Mouse (Mus musculus): ENCODE measurements around the gene Afg1l.

The Afg1l gene

DNA sequence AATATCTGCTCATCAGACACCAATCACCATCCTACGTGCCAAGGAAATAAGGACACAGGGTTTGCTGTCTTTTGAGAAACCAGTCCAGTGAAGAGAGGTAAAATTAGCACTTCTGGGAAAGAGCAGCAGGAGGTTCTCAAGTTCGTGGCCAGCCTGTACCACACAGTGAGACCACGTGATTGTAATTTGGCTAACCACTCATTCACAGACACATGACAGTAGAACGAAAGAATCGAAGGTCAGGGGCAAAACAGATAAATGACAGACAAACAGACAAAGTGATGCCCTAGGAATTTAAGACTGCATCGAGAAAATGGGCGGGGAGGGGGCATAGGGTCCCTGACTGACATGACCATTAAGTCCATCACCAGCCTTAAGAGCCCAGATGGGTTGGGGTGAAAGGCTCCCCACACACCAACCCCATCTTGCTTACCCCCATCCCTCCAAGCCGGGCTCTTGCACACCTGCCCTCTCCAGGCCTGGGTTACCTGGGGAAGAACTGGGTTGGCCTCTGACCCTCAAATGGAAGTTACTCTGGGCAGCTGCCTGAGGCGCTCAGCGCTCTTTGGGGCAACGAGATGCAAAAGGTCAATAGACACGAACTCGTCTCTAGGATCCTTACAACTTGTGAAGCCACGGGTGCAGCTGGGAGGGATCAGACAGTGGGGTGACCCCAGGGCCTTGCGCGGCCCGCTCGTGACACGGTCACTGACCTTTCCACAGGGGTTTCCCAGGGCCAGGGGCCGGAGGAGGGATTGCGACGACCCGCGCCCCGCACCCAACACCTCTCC lies 620 bp downstream of the Afg1l start:
- DNase-seq (ENCODE audit: extremely low read depth, insufficient read length, low spot score), result no peak

DNA sequence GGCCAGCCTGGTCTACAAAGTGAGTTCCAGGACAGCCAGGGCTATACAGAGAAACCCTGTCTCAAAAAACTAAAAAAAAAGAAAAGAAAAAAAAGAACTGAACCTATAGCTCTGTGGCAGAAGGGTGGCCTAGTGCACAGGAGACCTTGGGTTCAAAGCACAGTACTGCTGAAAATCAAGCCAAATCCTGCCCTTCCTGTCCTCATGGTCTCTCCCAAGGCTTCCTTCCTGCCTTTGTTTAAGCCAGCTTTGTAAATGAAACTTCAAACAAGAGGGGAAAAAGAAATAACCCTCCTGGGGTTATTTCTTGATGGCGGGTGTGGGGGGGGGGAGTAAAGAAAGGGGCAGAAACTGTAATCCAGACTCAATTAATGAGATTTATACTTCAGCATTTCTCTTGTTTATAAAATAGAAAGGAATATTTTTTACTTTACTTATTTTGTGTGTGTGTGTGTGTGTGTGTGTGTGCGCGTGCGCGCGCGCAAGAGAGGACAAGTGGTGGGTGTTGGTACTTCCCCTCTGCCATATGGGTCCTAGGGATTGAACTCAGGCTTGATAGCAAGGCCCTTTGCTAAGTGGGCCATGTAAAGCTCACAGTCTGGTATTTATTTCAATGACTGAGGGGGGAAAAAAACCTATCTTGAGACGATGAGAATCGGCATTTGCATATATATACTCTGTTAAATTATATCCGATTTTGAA lies 1.4 kb downstream of the Afg1l start:
- no peak for DNase-seq (ENCODE audit: extremely low read depth, insufficient read length, low spot score)

DNA sequence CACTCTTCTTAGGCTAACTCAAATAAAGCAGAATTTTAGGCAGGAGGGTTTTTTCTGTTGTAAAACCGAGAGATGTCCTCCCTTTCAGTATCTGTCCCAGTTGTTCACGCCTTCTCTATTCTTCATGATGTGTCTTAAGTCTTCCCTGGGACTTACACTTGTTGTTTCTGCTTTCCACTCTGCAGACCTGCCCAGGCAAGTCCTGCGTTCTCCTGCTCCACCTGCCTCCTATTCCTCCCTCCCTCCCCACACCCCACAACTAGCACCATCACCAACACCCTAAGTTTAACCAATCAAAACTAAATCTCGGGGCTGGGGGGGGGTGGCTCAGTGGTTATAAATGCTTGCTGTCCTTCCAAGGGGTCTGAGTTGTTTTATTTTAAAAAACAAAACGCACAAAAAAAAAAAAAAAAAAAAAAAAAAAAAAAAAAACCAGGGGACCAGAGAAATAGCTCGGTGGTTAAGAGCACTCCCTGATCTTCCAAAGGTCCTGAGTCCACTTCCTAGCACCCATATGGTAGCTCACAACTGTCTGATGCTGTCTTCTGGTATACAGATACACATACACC lies 3.3 kb downstream of the Afg1l start:
- DNase-seq (ENCODE audit: extremely low read depth, insufficient read length, low spot score), result no peak

DNA sequence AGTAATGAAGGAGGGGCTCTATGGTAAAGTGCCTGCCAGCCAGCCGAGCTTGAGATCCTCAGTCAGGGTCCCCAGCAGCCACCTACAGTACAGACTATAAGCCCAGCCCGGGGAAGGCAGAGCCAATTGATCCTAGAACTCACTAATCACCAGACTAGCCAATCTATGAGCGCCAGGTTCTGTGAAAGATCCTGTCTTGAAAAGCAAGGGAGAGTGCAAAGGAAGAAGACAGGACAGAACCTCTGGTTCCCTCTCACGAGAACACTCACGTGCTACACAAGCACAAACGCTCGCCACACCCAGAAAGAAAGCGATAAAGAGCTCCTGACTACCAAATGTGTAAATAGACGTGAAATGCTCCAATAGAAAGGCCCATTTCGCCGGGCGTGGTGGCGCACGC lies 13.6 kb downstream of the Afg1l start:
- no peak for DNase-seq (ENCODE audit: extremely low read depth, insufficient read length, low spot score)

DNA sequence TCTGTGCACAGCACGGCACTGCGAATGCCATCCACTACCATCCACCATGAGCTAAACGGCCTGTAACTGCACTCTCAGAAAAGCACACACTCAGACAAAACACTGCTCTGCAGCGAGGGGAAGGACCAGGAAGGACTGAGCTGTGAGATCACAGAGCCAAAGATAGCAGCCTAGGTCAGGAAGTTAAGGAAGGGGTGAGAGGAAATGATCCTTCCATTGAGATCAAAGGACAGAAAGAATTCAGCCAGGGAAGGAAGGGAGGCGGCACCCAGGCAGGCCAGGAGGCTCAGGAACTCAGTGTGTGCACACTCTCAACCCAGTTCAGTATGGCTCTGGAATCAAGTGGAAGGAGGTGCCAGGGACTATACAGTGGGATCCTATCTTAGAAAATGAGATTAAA lies 14.1 kb downstream of the Afg1l start:
- DNase-seq (ENCODE audit: extremely low read depth, insufficient read length, low spot score), result no peak

DNA sequence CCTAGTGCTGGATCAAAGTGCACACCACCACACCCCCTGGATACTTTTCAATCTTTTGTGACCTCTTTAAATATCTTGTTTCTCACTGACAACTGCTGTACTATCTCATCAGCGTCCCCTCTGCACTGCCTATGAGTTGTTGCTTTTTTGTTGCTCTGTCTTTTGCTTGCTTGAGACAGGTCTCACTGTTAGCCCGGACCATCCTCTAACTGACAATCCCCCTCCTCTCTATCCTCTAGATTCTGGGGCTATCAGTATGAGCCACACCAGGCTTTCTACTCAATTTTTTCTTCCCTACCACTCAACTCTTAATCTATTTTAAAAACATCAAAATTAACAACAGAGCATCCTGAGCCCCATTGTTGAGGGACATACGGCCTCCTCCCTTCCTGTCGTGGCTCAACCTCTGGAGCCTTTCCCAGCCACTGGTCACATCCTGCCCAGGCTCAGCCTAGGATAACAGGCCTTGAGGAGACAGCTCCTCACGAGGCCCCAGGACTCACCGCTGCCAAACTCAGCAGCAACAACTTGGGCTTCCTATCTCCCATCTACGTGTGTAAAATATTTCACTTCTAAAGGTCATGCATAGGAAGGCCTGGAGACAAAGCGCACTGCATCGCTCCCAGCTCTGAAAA lies 20.7 kb downstream of the Afg1l start:
- DNase-seq (ENCODE audit: extremely low read depth, insufficient read length, low spot score), result no peak

DNA sequence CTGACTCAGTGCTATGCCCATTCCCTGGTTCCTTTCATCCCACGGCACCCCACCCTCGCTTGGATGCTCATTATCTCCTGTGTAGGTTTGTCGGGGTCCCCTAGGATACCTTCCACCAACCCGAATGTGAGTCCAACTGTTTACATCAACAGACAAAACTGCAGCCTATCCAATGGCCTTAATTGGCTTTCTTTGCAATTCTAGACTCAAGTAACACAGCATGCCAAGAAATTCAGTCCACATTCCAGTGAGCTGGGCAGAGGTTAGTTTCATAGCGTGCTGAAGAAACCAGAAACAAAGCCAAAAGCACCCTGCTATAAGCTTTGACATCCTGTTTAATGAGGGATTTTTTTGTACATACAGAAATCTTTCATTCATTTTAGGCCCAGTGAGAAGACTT lies 22.4 kb downstream of the Afg1l start:
- no peak for DNase-seq (ENCODE audit: extremely low read depth, insufficient read length, low spot score)

DNA sequence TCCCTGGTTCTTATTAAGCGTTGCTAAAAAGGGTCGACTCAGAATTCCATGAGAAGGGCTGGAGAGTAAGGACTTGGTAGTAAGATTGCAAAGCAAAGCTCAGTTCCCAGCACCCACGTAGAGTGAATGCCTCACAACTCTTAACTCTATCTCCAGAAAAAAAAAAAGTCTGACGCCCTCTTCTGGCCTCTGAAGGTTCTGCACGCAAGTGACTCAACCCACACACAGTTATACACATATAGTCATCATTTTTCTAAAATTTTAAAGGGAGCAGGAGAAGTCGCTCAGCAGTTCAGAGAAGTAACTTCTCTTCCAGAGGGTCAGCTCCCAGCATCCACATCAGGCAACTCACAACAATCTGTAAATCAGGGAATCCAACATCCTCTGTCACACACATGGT lies 23.7 kb downstream of the Afg1l start:
- no peak for DNase-seq (ENCODE audit: extremely low read depth, insufficient read length, low spot score)

DNA sequence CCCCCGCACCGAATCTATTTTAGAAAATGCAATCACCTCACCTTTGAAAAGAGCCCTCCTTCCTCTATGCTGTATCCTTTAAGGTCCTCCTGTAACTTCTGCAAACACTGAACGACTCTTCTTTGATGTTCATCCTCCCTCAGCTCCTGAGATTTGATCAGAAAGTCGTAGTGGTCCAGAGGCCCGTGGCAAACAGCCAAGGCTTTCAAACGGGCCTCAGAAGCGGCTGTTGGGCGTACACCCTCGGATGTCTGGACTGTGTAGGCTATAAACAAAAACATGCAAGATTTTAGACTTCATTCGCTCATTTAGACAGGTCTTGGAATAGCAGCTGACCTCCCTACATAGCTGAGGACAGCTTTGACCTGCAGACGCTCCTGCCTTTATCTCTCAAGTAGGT lies 24.1 kb downstream of the Afg1l start:
- DNase-seq (ENCODE audit: extremely low read depth, insufficient read length, low spot score), result no peak

DNA sequence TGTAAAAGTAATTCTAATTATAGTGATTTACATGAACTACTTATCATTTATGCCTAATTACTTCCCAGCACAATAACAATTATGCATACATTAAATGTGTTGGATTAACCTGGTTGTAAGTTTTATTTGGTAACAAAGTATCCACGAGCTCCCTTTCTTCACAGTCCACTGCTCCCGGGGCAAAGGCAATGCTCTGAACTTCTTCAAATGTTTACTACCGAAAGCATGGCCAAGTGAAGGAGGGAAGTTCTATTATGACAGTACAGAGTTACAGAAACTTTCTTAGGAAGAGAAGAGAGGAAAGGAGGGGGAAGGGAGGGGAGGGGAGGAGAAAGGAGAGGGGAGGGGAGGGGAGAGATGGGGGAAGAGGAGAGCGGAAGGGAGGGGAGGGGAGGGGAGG lies 28.7 kb downstream of the Afg1l start:
- DNase-seq (ENCODE audit: extremely low read depth, insufficient read length, low spot score), result no peak

DNA sequence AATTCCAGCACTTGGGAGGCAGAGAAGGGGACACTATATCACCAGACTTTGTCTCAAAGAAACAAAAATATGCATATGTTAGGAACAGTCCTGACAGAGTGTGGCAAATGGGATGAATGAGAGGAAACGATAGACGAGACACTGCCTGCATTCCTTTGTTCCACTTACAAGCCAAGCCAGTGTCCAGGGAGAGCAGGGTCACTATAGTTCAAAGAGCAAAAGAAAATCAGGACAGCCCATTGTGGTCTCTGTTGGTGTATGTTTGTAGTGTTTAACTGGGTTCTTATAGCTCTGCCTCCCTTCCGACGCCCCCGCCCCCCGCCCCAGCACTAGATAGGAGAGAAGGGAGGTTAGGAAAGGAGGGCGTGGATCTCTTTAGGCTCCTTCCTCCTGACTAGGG lies 30.0 kb downstream of the Afg1l start:
- no peak for DNase-seq (ENCODE audit: extremely low read depth, insufficient read length, low spot score)

DNA sequence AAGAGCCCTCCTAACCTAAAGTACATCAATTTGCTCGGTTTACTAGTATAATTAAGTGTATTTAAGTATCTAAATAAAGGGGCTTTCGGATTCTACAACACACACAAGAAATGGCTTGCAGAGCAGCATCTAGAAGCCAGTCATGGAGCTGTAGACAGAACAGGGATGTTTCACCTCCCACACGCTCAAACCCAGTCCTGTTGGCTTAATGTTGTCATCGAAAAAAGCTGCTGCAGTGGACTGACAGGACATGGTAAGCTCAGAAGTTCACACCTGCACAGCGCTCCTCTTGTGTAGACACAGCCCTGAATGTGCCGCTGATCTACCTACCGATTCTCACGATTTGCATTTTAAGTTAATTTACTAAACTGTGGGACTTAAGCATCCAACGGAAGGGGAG lies 32.2 kb downstream of the Afg1l start:
- no peak for DNase-seq (ENCODE audit: extremely low read depth, insufficient read length, low spot score)

DNA sequence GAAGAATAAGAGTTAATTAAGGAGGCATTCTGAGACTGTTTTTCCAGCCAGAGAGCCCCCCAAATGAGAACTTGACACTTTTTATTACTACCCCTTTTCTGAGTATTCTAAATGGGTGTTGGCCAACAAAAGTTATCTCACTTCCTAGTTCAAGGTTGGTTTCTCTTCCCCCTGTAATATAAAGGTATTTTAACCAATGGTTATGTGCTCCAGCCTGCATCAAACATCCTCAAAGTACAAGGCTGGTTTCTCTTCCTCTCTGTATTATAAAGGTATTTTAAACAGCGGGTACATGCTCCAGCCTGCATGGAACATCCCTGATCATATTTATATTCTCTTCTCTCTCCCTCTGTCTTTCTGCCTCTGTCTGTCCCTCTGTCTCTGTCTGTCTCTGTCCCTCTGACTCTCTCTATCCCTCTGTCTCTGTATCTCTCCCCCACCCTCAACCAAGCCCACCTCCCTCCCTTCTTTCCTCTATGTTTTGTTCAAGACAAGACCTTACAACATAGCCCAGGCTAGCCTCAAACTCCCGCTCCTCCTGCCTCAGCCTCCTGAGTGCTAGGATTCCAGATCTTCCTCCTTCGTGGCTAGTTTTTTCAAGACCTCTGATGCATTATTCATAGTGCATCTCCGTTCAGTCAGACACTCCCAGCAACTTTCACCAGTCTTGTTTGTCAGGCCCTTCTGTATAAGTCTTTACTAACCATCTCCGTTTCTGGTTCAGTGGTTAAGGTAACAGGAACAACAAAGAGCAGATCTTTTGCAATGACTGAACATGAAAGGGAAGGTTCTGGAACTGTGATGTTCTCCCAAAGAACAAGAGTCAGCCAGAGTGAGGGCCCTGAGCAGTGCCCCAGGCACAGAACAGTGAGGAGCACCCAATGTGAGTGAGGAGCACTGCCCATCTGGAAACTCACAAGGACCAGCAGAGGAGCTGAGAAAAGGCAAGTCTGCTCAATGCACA lies 41.2 kb downstream of the Afg1l start:
- DNase-seq (ENCODE audit: extremely low read depth, insufficient read length, low spot score), result no peak

DNA sequence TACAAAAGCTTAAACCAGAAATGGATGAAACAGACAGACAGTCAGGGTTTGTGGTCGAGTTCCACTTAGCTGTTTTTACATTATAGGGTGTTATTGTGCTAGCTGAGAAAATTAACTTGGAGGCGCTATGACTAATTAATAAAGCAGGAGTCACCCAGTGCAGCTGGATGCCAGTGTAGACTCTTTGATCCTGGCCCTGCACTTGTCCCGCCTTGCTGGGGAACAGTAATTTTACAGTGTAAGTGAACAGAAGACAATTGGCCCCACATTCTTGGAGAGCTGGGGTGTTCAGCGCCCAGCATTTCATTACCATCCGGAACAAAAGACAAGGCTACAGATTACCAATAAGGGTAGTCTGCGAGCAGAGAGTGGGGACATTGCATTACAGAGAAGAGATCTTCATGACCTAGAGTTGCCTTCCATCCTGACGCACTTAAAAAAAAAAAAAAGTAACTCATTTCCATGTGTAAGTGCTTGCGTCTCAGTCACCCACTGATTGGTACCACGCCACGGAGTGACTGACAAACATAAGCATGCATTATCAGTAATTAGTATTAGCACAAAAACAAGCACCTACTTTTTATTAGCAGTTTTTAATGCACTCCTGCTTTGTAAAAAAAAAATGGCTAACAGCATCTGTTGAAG lies 60.7 kb downstream of the Afg1l start:
- DNase-seq (ENCODE audit: extremely low read depth, insufficient read length, low spot score), result no peak

DNA sequence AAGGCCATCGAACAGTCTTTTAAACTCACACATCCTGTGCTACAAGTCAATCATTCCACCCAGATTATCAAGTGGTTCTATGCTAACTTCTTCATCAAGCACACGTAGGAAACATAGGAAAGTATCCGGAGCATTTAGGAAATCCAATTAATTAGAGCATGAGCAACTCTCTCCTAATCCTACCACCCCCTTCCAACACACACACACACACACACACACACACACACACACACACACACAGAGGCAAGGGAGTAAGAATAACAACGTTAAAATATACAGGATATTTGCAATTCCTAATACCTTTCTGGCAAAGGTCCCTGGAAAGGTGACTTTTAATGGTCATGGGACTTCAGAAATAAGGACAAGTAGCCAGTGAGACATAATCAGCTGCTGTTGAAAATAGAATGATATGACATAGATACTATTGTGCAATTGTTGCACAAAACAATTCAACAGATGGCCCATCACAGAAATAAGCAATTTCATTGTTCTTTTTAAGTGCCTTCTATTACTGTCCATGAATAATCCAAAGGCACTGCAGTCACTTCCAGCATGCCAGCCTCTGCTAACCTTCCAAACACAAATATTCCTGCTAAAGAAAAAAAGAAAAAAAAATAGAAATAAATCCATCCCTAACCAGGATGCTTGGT lies 62.4 kb downstream of the Afg1l start:
- no peak for DNase-seq (ENCODE audit: extremely low read depth, insufficient read length, low spot score)

DNA sequence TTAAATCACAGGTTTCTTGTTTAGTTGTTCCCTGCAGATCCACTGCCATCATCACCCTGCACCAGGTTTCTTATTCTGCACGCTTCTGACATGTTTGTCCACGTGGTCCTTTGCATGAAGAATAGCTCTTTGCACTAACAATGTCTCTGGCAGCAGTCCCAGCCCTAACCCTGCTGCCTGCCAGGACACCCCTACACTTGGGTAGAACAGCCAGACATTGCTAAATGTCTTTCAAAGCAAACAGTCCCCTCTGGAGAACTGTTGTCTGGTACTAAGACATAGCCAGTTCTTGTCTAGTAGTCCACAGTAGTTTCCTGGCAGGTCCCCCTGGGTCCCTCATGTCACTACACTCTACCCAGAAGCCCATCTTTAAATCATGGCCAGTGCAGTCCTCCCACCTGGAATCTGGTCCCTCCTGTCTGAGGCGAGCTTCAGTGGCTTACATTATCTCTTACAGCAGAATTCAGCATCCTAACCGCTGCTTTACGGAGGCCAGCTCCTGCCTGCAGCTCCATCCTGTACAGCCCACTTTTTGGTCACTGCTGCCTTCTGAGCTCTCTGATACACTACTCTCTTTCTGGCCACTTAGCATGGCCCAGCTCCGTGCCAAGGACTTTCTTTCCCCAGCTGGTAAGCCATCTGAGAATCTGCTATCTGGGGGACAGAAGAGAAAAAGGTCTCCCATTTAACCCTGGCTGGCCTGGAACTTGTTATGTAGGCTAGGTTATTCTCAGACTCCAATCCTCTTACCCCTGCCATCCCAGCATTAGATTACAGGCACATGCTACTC lies 67.4 kb downstream of the Afg1l start:
- no peak for DNase-seq (ENCODE audit: extremely low read depth, insufficient read length, low spot score)

DNA sequence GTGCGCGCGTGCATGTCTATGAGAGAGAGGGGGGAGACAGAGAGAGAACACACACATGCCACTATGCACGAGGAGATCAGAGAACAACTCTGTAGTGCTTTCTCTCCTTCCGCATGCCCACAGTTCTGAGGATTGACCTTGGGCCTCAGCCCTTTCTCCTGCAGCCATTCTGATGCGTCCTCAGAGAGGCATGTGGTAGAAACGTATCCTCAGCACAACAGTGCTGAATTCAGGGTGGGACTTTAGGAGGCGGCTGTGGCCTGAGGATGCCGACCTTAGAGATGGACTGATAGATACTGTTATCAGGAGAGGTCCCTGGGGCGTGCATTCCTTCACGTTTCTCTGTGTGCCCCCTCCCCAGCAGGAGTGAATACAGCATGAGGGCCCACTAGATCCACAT lies 87.9 kb downstream of the Afg1l start:
- DNase-seq (ENCODE audit: extremely low read depth, insufficient read length, low spot score), result no peak

DNA sequence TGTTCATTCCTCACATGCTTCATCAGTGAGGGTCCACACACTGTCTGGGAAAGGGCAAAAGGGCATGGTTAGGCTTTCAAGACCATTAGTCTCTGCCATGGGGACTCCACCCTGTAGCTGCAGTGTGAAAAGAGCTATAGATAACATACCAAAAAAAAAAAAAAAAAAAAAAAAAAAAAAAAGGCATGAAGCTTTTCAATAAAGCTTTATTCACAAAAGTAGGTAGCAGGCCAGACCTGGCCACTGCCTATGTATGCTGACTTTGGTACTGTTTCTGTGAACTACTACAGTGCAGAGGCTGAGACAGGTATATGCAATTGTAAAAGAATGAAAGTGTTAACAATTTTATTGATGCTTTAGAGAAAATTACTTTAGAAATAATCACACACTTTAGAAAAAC lies 90.2 kb downstream of the Afg1l start:
- no peak for DNase-seq (ENCODE audit: extremely low read depth, insufficient read length, low spot score)

Measured in 3134 (cell line).